Mouse (Mus musculus) neural tube, embryonic 11.5 days (tissue): ENCODE data around the gene Klk1b21. TPM values are rescaled to one million over a fixed set of nuclear protein-coding genes. Genes with fewer than 3 reads are reported as not detected.
"Not testable (repeated sequence)": the region's sequence is repeated elsewhere in the genome, so short reads cannot be mapped to it uniquely, and the experiment has no call there.

Experiments used
- ATAC-seq: fragments of 200-750 bp; cut with Nextera tagmentation; 2 replicates; pipeline ENCODE4 v1.8.0; 2017; ENCODE audit warnings: moderate number of reproducible peaks, mild to moderate bottlenecking, moderate TSS enrichment, moderate library complexity; ENCODE audit not compliant: insufficient read depth, low FRiP score, low TSS enrichment
- DNase-seq: peaks from one replicate; pipeline ENCODE4 v3.0.0-alpha.2; 2015; ENCODE audit warnings: low spot score
- H3K27ac ChIP-seq: fragments of 300-500 bp; sonication (generic); 2 replicates; pipeline ENCODE4 v1.5.1; 2014; ENCODE audit warnings: low read depth, mild to moderate bottlenecking, low read length
- H3K27me3 ChIP-seq: fragments of 300-500 bp; sonication (generic); 2 replicates; pipeline ENCODE4 v1.6.1; 2014; ENCODE audit warnings: mild to moderate bottlenecking, low read length, mixed read lengths; ENCODE audit not compliant: control insufficient read depth, insufficient read depth
- H3K36me3 ChIP-seq: fragments of 300-500 bp; sonication (generic); 2 replicates; pipeline ENCODE4 v1.6.1; 2014; ENCODE audit warnings: mild to moderate bottlenecking, low read length, moderate library complexity, mixed read lengths; ENCODE audit not compliant: control insufficient read depth, insufficient read depth
- H3K4me1 ChIP-seq: fragments of 300-500 bp; sonication (generic); 2 replicates; pipeline ENCODE4 v1.6.1; 2014; ENCODE audit warnings: low read length, mixed read lengths; ENCODE audit not compliant: control insufficient read depth, insufficient read depth
- H3K4me2 ChIP-seq: fragments of 300-500 bp; sonication (generic); 2 replicates; pipeline ENCODE4 v1.6.1; 2014; ENCODE audit warnings: low read depth, mild to moderate bottlenecking, moderate library complexity
- H3K4me3 ChIP-seq: fragments of 300-500 bp; sonication (generic); 2 replicates; pipeline ENCODE4 v1.5.1; 2014; ENCODE audit warnings: low read depth, low read length
- H3K9ac ChIP-seq: fragments of 300-500 bp; sonication (generic); 2 replicates; pipeline ENCODE4 v1.6.1; 2014; ENCODE audit warnings: mild to moderate bottlenecking, low read length
- H3K9me3 ChIP-seq: fragments of 300-500 bp; sonication (generic); 2 replicates; pipeline ENCODE4 v1.6.1; 2016; ENCODE audit warnings: low read length; ENCODE audit not compliant: control insufficient read depth
- WGBS: fragments of 180-500 bp; shearing (Covaris S2); extraction: QIAGEN DNeasy Blood & Tissue Kit; methylation state at CpG from one replicate; pipeline ENCODE4 v1.1.7; 2014; 5-methylcytosine and 5-hydroxymethylcytosine counted together
- polyA plus RNA-seq: library from polyadenylated mRNA; unstranded; fragments of >200 nt; fragmentation: Nextera tagmentation; extraction: Ambion mirVana; gene quantifications from 2 replicates; pipeline ENCODE4 v1.2.1, GENCODE M21; 2014

Klk1b21 gene
- not detected in 2 replicates for polyA plus RNA-seq

GRCm38 (mm10) chr7:44102028-44102427 is at the start of gene Klk1b21:
Gene Klk1b21 (plus strand): TSS chr7:44102328.
- H3K36me3 ChIP-seq, H3K9me3 ChIP-seq, DNase-seq, H3K4me3 ChIP-seq, H3K9ac ChIP-seq, H3K4me1 ChIP-seq, H3K27me3 ChIP-seq, ATAC-seq, H3K4me2 ChIP-seq, H3K27ac ChIP-seq: not testable (repeated sequence)
- 90% methylated on average over 3 of the region's 3 CpGs for WGBS

- Histone ChIP-seq H3K9me3 (no peaks in the 10 kb centered on the region), H3K4me1 (no peaks in the 10 kb centered on the region), H3K4me3 (no peak overlapping the region), H3K36me3 (no peaks in the 10 kb centered on the region), H3K27ac (no peak overlapping the region), H3K9ac (no peak overlapping the region), H3K27me3 (no peaks in the 10 kb centered on the region), H3K4me2 (no peak overlapping the region)
- ATAC-seq (no peak), DNase-seq (no peak)
- WGBS = 80% methylated on average over 2 of the region's 2 CpGs
Measured at GRCm38 (mm10) chr7:44072117-44072516, 30.0 kb upstream of the Klk1b21 start.

- Histone ChIP-seq H3K36me3 (no peaks in the 10 kb centered on the region), H3K27ac (no peak overlapping the region), H3K27me3 (no peaks in the 10 kb centered on the region), H3K4me1 (no peaks in the 10 kb centered on the region), H3K4me2 (no peak overlapping the region), H3K4me3 (no peak overlapping the region), H3K9me3 (no peaks in the 10 kb centered on the region), H3K9ac (no peak overlapping the region)
- 86% methylated on average over 1 of the region's 1 CpGs for WGBS
- ATAC-seq = no peak
- no peak for DNase-seq
Measured at GRCm38 (mm10) chr7:44077703-44078102, 24.4 kb upstream of the Klk1b21 start.

GRCm38 (mm10) chr7:44096111-44096510 is 6.0 kb upstream of the Klk1b21 start:
- H3K36me3 ChIP-seq = no peaks in the 10 kb centered on the region
- H3K9me3 ChIP-seq = no peaks in the 10 kb centered on the region
- no peak overlapping the region for H3K27ac ChIP-seq
- H3K4me3 ChIP-seq = no peak overlapping the region
- DNase-seq (no peak), ATAC-seq (no peak)
- H3K9ac ChIP-seq = no peak overlapping the region
- 89% methylated on average over 1 of the region's 1 CpGs for WGBS
- no peaks in the 10 kb centered on the region for H3K4me1 ChIP-seq
- H3K4me2 ChIP-seq = no peak overlapping the region
- no peaks in the 10 kb centered on the region for H3K27me3 ChIP-seq

- Histone ChIP-seq H3K27me3 (no peaks in the 10 kb centered on the region), H3K27ac (no peak within 1 kb of the TSS), H3K4me1 (no peaks in the 10 kb centered on the region), H3K4me3 (no peak within 1 kb of the TSS), H3K4me2 (no peak within 1 kb of the TSS), H3K9ac (no peak within 1 kb of the TSS), H3K9me3 (no peaks in the 10 kb centered on the region), H3K36me3 (no peaks in the 10 kb centered on the region)
- ATAC-seq (no peak), DNase-seq (no peak)
- WGBS = 74% methylated on average over 4 of the region's 4 CpGs
Measured at GRCm38 (mm10) chr7:44112373-44112772, 10.2 kb downstream of the Klk1b21 start, which contains the start of gene Klk1b22. Gene Klk1b22 (plus strand): TSS chr7:44112673.

GRCm38 (mm10) chr7:44123445-44123844 is 21.3 kb downstream of the Klk1b21 start:
- no peak for ATAC-seq
- no peak for DNase-seq
- Histone ChIP-seq H3K9ac (no peak overlapping the region), H3K4me3 (no peak overlapping the region), H3K4me2 (no peak overlapping the region), H3K27ac (no peak overlapping the region), H3K9me3 (no peaks in the 10 kb centered on the region), H3K36me3 (no peaks in the 10 kb centered on the region), H3K4me1 (no peaks in the 10 kb centered on the region), H3K27me3 (no peaks in the 10 kb centered on the region)
- 93% methylated on average over 6 of the region's 6 CpGs for WGBS

GRCm38 (mm10) chr7:44136467-44136866 is 34.3 kb downstream of the Klk1b21 start, which contains the start of gene Klk1b16:
Gene Klk1b16 (plus strand): TSS chr7:44136767.
- Histone ChIP-seq H3K4me2 (no peak within 1 kb of the TSS), H3K9ac (no peak within 1 kb of the TSS), H3K9me3 (no peaks in the 10 kb centered on the region), H3K4me3 (no peak within 1 kb of the TSS), H3K27ac (no peak within 1 kb of the TSS), H3K4me1 (no peaks in the 10 kb centered on the region), H3K27me3 (no peaks in the 10 kb centered on the region), H3K36me3 (no peaks in the 10 kb centered on the region)
- ATAC-seq (no peak), DNase-seq (no peak)
- WGBS = 95% methylated on average over 3 of the region's 3 CpGs

Other genes with a start within 250 kb of the Klk1b21 start
- gene Klk4, start 221.2 kb upstream of the Klk1b21 start, polyA plus RNA-seq = not detected in 2 replicates
- gene Klk15, start 168.6 kb upstream of the Klk1b21 start, polyA plus RNA-seq = not detected in 2 replicates
- gene Klk1b8, start 151.7 kb upstream of the Klk1b21 start, polyA plus RNA-seq = not detected in 2 replicates
- gene Klk1b1, start 135.6 kb upstream of the Klk1b21 start, polyA plus RNA-seq = not detected in 2 replicates
- gene Klk1b9, start 126.3 kb upstream of the Klk1b21 start, polyA plus RNA-seq = not detected in 2 replicates
- not detected in 2 replicates for gene Klk1b11, start 106.5 kb upstream of the Klk1b21 start, polyA plus RNA-seq
- gene Klk1b26, start 90.2 kb upstream of the Klk1b21 start, polyA plus RNA-seq = not detected in 2 replicates
- gene Klk1b27, start 50.0 kb upstream of the Klk1b21 start, polyA plus RNA-seq = not detected in 2 replicates
- not detected in 2 replicates for gene Klk1b22, start 10.3 kb downstream of the Klk1b21 start, polyA plus RNA-seq
- gene Klk1b16, start 34.4 kb downstream of the Klk1b21 start, polyA plus RNA-seq = not detected in 2 replicates
- gene Klk1b24, start 85.9 kb downstream of the Klk1b21 start, polyA plus RNA-seq = not detected in 2 replicates
- not detected in 2 replicates for gene Klk1b3, start 95.9 kb downstream of the Klk1b21 start, polyA plus RNA-seq
- not detected in 2 replicates for gene Klk1b4, start 105.1 kb downstream of the Klk1b21 start, polyA plus RNA-seq
- not detected in 2 replicates for gene Klk1b5, start 113.6 kb downstream of the Klk1b21 start, polyA plus RNA-seq
- gene Klk1, start 123.0 kb downstream of the Klk1b21 start, polyA plus RNA-seq = not detected in 2 replicates
- gene Gm36864, start 133.8 kb downstream of the Klk1b21 start, polyA plus RNA-seq = not detected in 2 replicates
- 1.1 and 1.2 TPM in 2 replicates for gene 1700028J19Rik, start 144.4 kb downstream of the Klk1b21 start, polyA plus RNA-seq
- 143 TPM in 2 replicates for gene 2410002F23Rik, start 144.4 kb downstream of the Klk1b21 start, polyA plus RNA-seq
- gene Acp4, start 155.1 kb downstream of the Klk1b21 start, polyA plus RNA-seq = not detected in 2 replicates
- gene Gm15517, start 159.1 kb downstream of the Klk1b21 start, polyA plus RNA-seq = not detected in 2 replicates
- gene Clec11a, start 204.6 kb downstream of the Klk1b21 start, polyA plus RNA-seq = 1.9 and 2.4 TPM in 2 replicates
- 4.6 and 4.7 TPM in 2 replicates for gene Shank1, start 207.9 kb downstream of the Klk1b21 start, polyA plus RNA-seq